Mouse (Mus musculus) thymus, postnatal 25 days (tissue): ENCODE data around the gene Pik3c2a.

Experiments
- DNase-seq: peaks from one replicate; pipeline ENCODE4 v3.0.0; 2022

Pik3c2a gene

GRCm38 (mm10) chr7:116443004-116443696 lies at the start of gene Pik3c2a:
TSS of gene Pik3c2a (minus strand) at chr7:116443449.
- peak; percentile 93 for DNase-seq

- peak; percentile 7 for DNase-seq
These were observed 47.9 kb upstream of the Pik3c2a start for GRCm38 (mm10) chr7:116491113-116491512.

- DNase-seq = no peak
These were observed 41.9 kb upstream of the Pik3c2a start for GRCm38 (mm10) chr7:116485062-116485601.

- DNase-seq = no peak
These were observed 41.0 kb upstream of the Pik3c2a start for GRCm38 (mm10) chr7:116484213-116484612.

GRCm38 (mm10) chr7:116483782-116484181 lies 40.5 kb upstream of the Pik3c2a start:
- DNase-seq = no peak

- no peak for DNase-seq
These were observed 39.9 kb upstream of the Pik3c2a start for GRCm38 (mm10) chr7:116483106-116483505.

GRCm38 (mm10) chr7:116476264-116476663 lies 33.0 kb upstream of the Pik3c2a start:
- DNase-seq = no peak

GRCm38 (mm10) chr7:116475836-116476235 lies 32.6 kb upstream of the Pik3c2a start:
- DNase-seq = no peak

GRCm38 (mm10) chr7:116462114-116462513 lies 18.9 kb upstream of the Pik3c2a start:
- DNase-seq = no peak

- peak; percentile 27 for DNase-seq
These were observed 15.8 kb upstream of the Pik3c2a start for GRCm38 (mm10) chr7:116458985-116459441.

- no peak for DNase-seq
These were observed 14.1 kb upstream of the Pik3c2a start for GRCm38 (mm10) chr7:116457391-116457790.

- no peak for DNase-seq
These were observed 13.7 kb upstream of the Pik3c2a start for GRCm38 (mm10) chr7:116456964-116457363.

GRCm38 (mm10) chr7:116446645-116447044 lies 3.4 kb upstream of the Pik3c2a start:
- DNase-seq = no peak

- DNase-seq = no peak
These were observed 1.1 kb upstream of the Pik3c2a start for GRCm38 (mm10) chr7:116444326-116444809.

GRCm38 (mm10) chr7:116443697-116444325 lies 562 bp upstream of the Pik3c2a start:
- DNase-seq = no peak

- no peak for DNase-seq
These were observed 1.0 kb downstream of the Pik3c2a start for GRCm38 (mm10) chr7:116442226-116442625.

- no peak for DNase-seq
These were observed 1.9 kb downstream of the Pik3c2a start for GRCm38 (mm10) chr7:116441346-116441745.

GRCm38 (mm10) chr7:116431661-116432060 lies 11.6 kb downstream of the Pik3c2a start:
- DNase-seq = no peak

GRCm38 (mm10) chr7:116430926-116431325 lies 12.3 kb downstream of the Pik3c2a start:
- no peak for DNase-seq

- DNase-seq = no peak
These were observed 16.0 kb downstream of the Pik3c2a start for GRCm38 (mm10) chr7:116427206-116427605.

GRCm38 (mm10) chr7:116425771-116426170 lies 17.5 kb downstream of the Pik3c2a start:
- no peak for DNase-seq

- DNase-seq = no peak
These were observed 22.2 kb downstream of the Pik3c2a start for GRCm38 (mm10) chr7:116421081-116421480.

GRCm38 (mm10) chr7:116409438-116409837 lies 33.8 kb downstream of the Pik3c2a start:
- no peak for DNase-seq

GRCm38 (mm10) chr7:116392329-116392728 lies 50.9 kb downstream of the Pik3c2a start:
- no peak for DNase-seq
